Mouse (Mus musculus) ES-Bruce4 (cell line): Measurements from ENCODE around the gene Mgat5.

Experiments used
- CTCF ChIP-seq: IDR thresholded peaks from one replicate; pipeline ENCODE4 v1.8.1; 2011; ENCODE audit warnings: low read depth, low read length
- POLR2A ChIP-seq: IDR thresholded peaks from one replicate; pipeline ENCODE4 v1.8.1; 2011; ENCODE audit warnings: low read length; ENCODE audit not compliant: insufficient read depth

DNA sequence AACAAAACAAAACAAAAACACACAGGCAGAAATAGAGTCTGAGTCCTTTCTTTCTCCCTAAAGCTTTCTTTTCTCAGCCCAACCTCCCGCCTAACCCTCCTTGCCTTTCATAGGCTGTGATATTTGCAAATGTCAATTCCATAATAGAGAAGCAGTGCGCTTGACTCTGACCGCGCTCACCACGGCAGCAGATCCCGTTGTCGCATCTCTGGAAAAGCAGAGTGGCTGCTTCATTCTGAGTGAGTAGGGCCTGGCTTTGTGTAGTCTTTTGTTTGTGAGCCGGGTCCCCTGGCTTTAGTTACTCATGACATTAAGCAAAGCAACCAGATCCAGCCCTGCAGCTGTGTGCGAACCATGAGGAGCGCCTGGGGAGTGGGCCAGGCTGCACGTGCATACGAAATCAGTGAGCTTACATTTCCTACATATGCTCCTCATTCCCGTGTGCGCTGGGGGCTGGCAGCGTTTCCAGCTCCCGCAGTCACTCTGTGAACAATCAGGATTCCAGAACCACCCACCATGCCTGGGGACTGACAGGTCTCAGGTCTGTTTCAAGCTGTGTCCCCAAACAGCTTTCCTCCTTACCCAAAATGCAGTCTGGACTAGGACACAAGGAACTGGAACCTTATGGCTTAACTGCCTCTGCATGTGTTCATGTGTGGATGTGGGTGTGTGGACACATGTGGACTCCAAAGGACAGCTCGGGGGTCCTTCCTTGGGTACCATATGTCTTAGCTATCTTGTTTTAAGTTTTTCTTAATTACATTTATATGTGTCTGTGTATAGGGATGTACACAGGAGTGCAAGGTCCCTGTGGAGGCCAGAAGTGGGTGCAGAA lies 332.6 kb downstream of the Mgat5 start:
- no peak for TF ChIP-seq CTCF
- TF ChIP-seq POLR2A: no peak
